Mouse (Mus musculus) erythroblast, embryonic 14.5 days (primary cell): Measurements from ENCODE around the gene Bdkrb2.

ENCODE experiments used
- GATA1 ChIP-seq: IDR thresholded peaks from 2 replicates; pipeline ENCODE4 v1.6.1; 2012; ENCODE audit warnings: low read length, inconsistent platforms, mixed read lengths
- TAL1 ChIP-seq: IDR thresholded peaks from 3 replicates; pipeline ENCODE4 v1.6.1; 2012; ENCODE audit warnings: low read length, inconsistent platforms, mixed read lengths

- no peak for TF ChIP-seq GATA1
- no peak for TF ChIP-seq TAL1
Measured at GRCm38 (mm10) chr12:105593471-105593870, 30.4 kb downstream of the Bdkrb2 start.
